Mouse (Mus musculus): ENCODE results near the gene Psen1.

DNA sequence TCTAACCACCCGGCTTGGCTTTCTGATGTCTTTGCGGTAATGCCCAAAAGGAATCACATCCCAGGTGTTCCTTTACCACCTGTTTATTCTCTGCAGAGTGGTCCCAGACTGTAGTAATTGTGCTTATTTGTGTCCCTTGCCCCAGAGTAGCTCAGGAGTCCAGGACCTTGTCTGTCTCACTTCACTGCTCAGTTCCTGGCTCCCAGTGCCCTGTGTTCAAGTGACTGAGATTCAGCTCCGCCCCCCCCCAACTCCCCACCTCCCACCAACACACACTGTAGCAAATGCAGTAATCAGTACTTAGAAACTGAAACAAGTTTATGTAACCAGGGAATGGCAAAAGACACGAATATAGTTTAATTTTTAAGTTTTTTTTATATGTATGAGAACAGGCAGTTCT is 19.0 kb downstream of the Psen1 start:
- TF ChIP-seq MYOG (IDR thresholded peaks at IDR 0.05; ENCODE audit: control insufficient read depth, extremely low read depth, insufficient read length) (no peak), CTCF (IDR thresholded peaks at IDR 0.05; ENCODE audit: control insufficient read depth, insufficient read depth, insufficient read length) (no peak), MAX (IDR thresholded peaks at IDR 0.05) (no peak), MYOD1 (IDR thresholded peaks at IDR 0.05; ENCODE audit: control insufficient read depth, insufficient read length, low read depth) (no peak), USF1 (IDR thresholded peaks at IDR 0.05; ENCODE audit: low read depth) (no peak), CEBPB (IDR thresholded peaks at IDR 0.05; ENCODE audit: low read depth) (no peak)
